Mouse (Mus musculus): Measurements from ENCODE around the gene 1600015I10Rik. TPM values are rescaled to one million over a fixed set of nuclear protein-coding genes. Genes with fewer than 3 reads are reported as not detected.
"Not testable (repeated sequence)": the region's sequence is repeated elsewhere in the genome, so short reads cannot be mapped to it uniquely, and the experiment has no call there.

Gene 1600015I10Rik
- total RNA-seq (2015; ENCODE audit: low replicate concordance) (not detected in 2 replicates), total RNA-seq (2017; ENCODE audit: low replicate concordance) (not detected in 2 replicates)

GRCm38 (mm10) chr6:48929595-48929994 is at the start of gene 1600015I10Rik:
1600015I10Rik (plus strand) TSS chr6:48929895.
- ATAC-seq (replicated peaks; ENCODE audit: low FRiP score, poor library complexity, severe bottlenecking) = no peak

DNA sequence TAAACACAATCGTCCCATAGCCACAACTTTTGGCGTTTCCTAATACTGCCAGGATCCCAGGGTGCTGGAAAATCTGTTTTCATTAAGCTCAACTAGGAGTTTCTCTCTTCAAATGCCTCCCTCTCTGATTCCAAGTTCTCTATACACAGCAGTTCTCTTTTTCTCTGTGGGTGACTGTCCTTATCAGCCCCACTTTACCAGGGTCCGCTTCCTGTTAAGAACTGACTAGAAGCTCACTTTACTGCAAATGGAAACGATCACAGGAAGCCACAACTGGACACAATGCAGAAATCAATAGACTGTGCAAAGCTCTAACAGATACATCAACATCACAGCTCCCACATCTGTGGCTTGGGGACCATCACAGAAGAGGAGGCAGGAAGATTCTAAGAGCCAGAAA is 35.5 kb upstream of the 1600015I10Rik start:
- ATAC-seq (replicated peaks; ENCODE audit: low FRiP score, poor library complexity, severe bottlenecking) = no peak

- ATAC-seq (replicated peaks; ENCODE audit: low FRiP score, poor library complexity, severe bottlenecking) = no peak
These were observed 34.5 kb upstream of the 1600015I10Rik start for GRCm38 (mm10) chr6:48894938-48895818.

GRCm38 (mm10) chr6:48895941-48896340 is 33.8 kb upstream of the 1600015I10Rik start:
- ATAC-seq (replicated peaks; ENCODE audit: low FRiP score, poor library complexity, severe bottlenecking) = no peak

DNA sequence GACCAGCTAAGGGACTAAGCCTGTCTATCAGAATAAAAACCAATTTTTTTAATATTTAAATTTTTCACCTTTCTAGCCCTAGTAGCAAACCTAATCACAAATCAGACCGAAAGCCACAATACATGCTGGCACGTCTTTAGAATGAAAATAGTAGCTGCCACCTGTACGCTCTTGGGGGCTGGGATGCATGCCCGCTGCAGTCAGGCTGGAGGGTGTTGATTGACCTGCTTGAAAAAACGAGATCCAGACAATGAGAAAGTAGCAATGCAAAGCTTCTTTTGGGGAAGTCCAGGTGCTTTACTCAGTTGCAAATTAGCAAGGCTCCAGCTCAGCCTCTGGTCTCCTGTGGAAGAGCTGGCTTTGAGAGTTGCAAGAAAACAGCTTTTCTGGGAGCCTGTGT is 32.7 kb upstream of the 1600015I10Rik start:
- ATAC-seq (replicated peaks; ENCODE audit: low FRiP score, poor library complexity, severe bottlenecking) = no peak

DNA sequence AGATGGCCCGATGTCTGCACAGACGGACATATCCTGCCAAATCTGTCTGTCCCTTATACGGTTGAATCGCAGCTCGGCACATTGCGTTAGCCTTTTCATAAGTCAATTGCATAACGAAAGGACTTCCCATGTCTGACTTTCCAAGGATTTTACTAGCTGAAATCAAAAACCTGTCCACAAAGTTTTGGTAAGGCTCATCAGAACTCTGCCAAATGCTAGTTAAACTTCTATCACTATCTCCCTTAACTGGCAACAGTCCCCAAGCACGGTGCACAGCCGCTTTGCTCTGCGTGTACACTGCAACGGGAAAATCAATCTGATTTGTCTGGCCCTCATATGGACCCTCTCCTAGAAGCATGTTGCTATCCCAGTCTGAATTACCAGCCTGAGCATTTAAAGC is 28.4 kb upstream of the 1600015I10Rik start:
- ATAC-seq (replicated peaks; ENCODE audit: low FRiP score, poor library complexity, severe bottlenecking) = not testable (repeated sequence)

- ATAC-seq (replicated peaks; ENCODE audit: low FRiP score, poor library complexity, severe bottlenecking) = no peak
These were observed 26.9 kb upstream of the 1600015I10Rik start for GRCm38 (mm10) chr6:48902511-48903406.

DNA sequence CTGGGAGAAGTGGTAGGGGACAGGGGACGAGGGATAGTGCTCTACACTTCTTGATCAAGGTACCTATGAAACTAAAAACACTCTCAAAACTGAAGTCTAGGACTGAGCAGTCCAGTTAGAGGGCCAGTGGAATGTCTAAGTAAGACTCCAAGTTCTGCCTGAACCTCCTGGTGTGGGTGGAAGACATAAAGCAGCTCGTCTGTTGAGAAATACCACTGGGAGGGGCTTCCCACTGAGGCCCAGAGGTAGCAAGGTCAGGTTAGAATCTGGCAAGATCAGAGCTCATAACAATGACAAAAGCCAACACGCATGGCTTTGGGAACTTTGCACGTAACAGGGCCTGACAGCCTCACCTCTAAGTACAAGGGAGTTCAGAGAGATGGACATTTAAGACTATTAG is 26.3 kb upstream of the 1600015I10Rik start:
- no peak for ATAC-seq (replicated peaks; ENCODE audit: low FRiP score, poor library complexity, severe bottlenecking)

DNA sequence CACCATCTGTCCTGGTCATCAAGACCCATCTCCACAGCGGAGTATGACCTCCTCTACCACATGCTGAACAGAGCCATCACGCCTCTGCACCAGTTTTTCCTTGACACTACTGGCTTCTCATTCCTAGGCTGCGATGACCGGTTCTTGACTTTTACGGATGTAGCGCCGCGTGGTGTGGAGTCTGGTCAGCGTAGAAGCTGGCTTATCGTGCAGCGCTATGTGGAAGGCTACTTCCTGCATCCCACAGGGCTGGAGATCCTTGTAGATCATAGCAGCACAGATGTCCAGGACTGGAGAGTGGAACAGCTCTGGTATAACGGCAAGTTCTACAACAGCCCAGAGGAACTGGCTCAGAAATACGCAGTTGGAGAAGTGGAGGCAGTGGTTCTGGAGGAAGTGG is 24.1 kb upstream of the 1600015I10Rik start:
- ATAC-seq (replicated peaks; ENCODE audit: low FRiP score, poor library complexity, severe bottlenecking) = no peak

DNA sequence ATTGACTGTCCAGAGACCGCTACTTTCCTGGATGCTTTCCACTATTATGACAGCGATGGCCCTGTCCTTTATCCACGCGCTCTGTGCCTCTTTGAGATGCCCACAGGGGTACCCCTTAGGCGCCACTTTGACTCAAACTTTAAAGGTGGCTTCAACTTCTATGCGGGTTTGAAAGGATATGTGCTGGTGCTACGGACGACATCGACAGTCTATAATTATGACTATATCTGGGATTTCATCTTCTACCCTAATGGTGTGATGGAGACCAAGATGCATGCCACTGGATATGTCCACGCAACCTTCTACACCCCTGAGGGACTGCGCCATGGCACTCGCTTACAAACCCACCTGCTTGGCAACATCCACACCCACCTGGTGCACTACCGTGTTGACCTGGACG is 23.3 kb upstream of the 1600015I10Rik start:
- ATAC-seq (replicated peaks; ENCODE audit: low FRiP score, poor library complexity, severe bottlenecking) = no peak

DNA sequence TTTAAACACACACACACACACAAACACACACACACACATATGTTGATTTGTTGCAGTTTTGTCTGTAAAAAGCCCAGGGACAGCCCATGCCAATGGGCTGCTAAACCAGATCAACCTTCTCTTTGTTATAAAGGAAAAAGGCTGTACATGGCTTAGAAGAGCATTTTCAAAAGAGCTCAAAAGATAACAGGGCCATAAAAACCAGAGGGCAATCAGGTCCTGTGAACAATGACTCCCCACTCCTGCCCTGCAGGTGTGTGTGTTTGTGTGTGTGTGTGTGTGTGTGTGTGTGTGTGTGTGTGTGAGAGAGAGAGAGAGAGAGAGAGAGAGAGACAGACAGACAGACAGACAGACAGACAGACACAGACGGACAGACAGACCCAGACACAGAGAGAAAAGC is 20.5 kb upstream of the 1600015I10Rik start:
- no peak for ATAC-seq (replicated peaks; ENCODE audit: low FRiP score, poor library complexity, severe bottlenecking)

DNA sequence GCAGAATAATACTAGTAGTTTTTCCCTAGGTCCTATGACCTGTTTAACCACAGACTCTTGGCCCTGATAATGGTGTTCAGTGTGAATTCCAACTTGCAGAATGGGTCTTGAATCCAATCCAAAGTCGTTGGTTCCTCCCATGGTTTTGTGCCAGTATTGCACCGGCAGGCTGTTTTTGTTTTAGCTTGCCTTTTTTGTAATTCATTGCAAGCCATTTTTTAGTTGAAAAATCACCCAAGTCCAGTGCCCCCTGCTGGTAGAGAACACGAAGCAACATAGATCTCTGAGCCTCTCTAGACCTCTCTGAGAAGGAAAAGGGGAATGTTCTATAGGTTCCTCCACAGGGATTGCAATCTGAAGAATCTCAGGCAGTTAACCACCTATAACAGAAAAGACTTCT is 17.7 kb upstream of the 1600015I10Rik start:
- no peak for ATAC-seq (replicated peaks; ENCODE audit: low FRiP score, poor library complexity, severe bottlenecking)

DNA sequence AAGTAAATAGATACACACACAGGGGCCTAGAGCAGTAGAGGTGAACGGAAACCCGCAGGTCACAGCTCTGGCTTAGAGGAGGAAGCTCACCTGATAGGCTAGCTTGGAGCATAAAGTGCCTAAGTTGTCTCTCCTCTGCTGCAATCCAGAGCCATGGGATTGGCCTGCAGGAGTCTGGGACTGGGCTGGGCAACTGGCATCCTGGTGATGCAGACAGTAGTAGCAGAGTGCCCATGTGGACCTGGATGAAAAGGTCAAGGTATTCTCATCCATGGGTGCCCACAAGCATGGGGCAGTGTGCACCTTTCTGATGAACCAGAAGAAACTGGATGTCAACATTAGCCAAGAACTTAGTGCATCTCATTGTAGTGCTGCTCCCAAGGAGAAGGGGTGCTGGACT is 16.1 kb upstream of the 1600015I10Rik start:
- ATAC-seq (replicated peaks; ENCODE audit: low FRiP score, poor library complexity, severe bottlenecking) = no peak

DNA sequence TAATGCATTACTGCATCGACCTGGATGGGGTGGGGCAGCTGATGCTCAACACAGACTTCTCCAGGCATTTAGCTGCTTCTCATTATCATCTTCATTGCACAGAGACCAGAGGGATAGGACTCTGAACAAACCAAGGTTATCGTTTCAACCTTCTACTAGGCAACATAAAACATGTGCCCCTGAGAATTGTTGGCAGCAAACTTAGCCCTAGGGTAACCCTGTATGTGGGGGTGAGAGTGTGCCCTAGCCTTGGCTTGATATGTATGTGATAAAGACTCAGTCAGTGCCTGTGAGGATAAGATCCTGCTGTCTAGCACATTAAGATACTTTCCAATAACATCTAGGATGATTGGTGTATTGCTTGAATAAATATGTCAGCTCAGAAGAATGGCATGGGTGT is 19.9 kb downstream of the 1600015I10Rik start:
- no peak for ATAC-seq (replicated peaks; ENCODE audit: low FRiP score, poor library complexity, severe bottlenecking)

DNA sequence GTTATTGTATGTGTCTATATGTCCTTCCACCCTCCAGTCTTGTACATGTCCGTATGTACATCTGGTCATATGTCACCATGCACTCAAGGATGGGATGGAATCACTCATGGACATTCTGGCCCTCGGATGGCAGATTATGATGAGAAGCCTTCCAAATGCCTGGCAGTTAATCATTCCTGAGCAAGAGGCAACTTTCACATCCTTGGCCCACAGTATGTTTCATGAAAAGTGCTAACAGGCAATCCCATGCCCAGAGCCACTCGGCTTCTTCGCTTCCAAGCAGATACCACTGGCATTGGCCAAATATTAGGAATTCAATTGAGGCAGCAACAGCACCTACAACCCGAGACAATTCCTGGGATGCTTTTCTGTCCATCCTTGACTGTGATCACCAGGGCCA is 21.0 kb downstream of the 1600015I10Rik start:
- no peak for ATAC-seq (replicated peaks; ENCODE audit: low FRiP score, poor library complexity, severe bottlenecking)

- no peak for ATAC-seq (replicated peaks; ENCODE audit: low FRiP score, poor library complexity, severe bottlenecking)
These were observed 21.9 kb downstream of the 1600015I10Rik start for GRCm38 (mm10) chr6:48951630-48952029.

DNA sequence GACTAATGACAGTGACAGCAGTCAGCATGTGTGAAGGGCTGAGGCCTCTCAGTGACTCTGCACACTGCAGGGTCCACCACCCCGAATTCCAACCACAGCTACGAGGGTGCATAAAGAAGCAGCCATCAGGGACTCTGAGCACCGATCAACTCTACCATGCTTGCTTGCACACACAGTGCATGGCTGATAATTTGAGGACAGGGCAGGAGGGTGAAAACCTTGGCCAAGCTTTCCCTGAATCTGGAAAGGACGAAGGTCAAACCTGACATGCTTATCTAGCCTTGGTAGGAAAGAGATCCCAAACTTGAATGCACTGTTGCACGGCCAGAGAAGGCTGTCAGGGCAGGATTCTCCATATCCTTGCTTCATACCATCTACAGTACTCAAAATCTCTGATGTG is 23.5 kb downstream of the 1600015I10Rik start:
- no peak for ATAC-seq (replicated peaks; ENCODE audit: low FRiP score, poor library complexity, severe bottlenecking)

DNA sequence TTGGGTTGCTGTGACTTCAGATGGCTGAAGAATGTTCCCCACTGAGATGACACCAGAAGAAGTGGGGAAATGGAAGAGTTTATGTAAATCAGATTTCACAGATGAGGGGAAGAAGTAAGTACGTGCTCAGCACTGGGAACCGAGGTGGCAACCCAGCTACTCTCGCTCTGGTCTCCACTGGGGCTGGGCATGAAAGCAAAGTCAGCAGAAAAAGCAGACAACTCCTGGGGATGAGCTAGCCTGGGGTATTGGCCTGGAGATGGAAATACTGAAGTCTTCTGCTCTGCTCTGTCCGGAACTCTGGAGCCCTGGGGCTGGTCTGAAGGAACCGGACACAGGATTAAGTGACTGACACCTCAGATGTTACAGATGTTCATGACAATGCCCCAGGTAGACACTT is 24.5 kb downstream of the 1600015I10Rik start:
- ATAC-seq (replicated peaks; ENCODE audit: low FRiP score, poor library complexity, severe bottlenecking) = no peak

DNA sequence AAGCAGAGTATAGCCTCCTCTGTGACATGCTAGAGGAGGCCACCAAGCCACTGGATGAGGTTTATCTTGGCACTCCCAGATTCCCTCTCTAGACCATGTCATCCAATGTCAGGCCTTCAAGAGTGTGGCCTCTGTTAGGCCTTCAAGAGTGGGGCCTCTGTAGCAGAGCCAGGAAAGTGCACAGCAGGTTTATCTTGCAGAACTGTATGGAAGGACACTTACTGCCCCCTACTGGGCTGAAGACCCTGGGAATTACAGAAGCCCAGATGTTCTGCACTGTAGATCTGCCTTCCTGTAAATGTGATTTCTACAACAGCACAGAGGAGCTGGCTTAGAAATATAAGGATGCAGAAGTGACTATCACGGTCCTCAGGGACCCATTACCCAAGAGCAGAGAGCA is 25.3 kb downstream of the 1600015I10Rik start:
- no peak for ATAC-seq (replicated peaks; ENCODE audit: low FRiP score, poor library complexity, severe bottlenecking)

DNA sequence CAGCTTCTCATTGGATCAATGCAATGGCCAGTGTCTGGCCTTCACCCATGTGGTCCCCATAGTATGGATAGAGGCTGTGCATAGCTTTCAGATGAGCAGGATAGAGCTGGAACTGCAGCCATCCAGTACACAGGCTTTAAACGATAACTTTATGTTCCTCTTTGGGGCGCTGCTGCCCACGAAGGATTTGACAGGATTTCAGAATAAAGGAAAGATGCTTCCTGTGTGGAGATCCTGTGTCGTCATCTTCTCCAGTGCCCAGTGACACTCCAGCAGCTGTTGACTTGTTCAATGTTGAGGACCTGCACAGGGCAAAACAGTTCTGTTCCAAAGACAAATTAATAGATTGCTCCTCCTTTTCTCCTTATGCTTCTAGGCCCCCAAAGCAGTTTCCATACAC is 27.1 kb downstream of the 1600015I10Rik start:
- ATAC-seq (replicated peaks; ENCODE audit: low FRiP score, poor library complexity, severe bottlenecking) = no peak

GRCm38 (mm10) chr6:48958053-48958452 is 28.4 kb downstream of the 1600015I10Rik start:
- no peak for ATAC-seq (replicated peaks; ENCODE audit: low FRiP score, poor library complexity, severe bottlenecking)

Data from erythroid progenitor cell, adult 5-6 weeks (primary cell).